Mouse (Mus musculus) forebrain, embryonic 14.5 days (tissue): ENCODE measurements around the gene Anapc16. TPM values are rescaled to one million over a fixed set of nuclear protein-coding genes. Genes with fewer than 3 reads are reported as not detected.

ENCODE experiments used
- ATAC-seq: fragments of 200-750 bp; cut with Nextera tagmentation; 2 replicates; pipeline ENCODE4 v1.8.0; 2017; ENCODE audit warnings: mild to moderate bottlenecking, moderate library complexity
- DNase-seq: peaks from one replicate; pipeline ENCODE4 v3.0.0-alpha.2; 2015; ENCODE audit warnings: low spot score
- H3K27ac ChIP-seq: fragments of 300-500 bp; sonication (generic); 2 replicates; pipeline ENCODE4 v1.5.1; 2014; ENCODE audit warnings: low read depth, mild to moderate bottlenecking, control low read depth, low read length, moderate library complexity
- H3K27me3 ChIP-seq: fragments of 300-500 bp; sonication (generic); replicated peaks from 2 replicates; pipeline ENCODE4 v1.6.1; 2014; ENCODE audit warnings: low read length, control low read depth, mixed read lengths; ENCODE audit not compliant: control insufficient read depth, insufficient read depth
- H3K36me3 ChIP-seq: fragments of 300-500 bp; sonication (generic); 2 replicates; pipeline ENCODE4 v1.6.1; 2014; ENCODE audit warnings: low read length, control low read depth; ENCODE audit not compliant: control insufficient read depth, insufficient read depth
- H3K4me1 ChIP-seq: fragments of 300-500 bp; sonication (generic); 2 replicates; pipeline ENCODE4 v1.6.1; 2014; ENCODE audit warnings: antibody characterized with exemption, low read length, control low read depth; ENCODE audit not compliant: control insufficient read depth, insufficient read depth
- H3K4me2 ChIP-seq: fragments of 300-500 bp; sonication (generic); 2 replicates; pipeline ENCODE4 v1.6.1; 2014; ENCODE audit warnings: mild to moderate bottlenecking, control low read depth, low read length
- H3K4me3 ChIP-seq: fragments of 300-500 bp; sonication (generic); 2 replicates; pipeline ENCODE4 v1.5.1; 2014; ENCODE audit warnings: low read depth, low read length, control low read depth
- H3K9ac ChIP-seq: fragments of 300-500 bp; sonication (generic); 2 replicates; pipeline ENCODE4 v1.6.1; 2014; ENCODE audit warnings: mild to moderate bottlenecking, low read length, control low read depth, moderate library complexity
- H3K9me3 ChIP-seq: fragments of 300-500 bp; sonication (generic); replicated peaks from 2 replicates; pipeline ENCODE4 v1.6.1; 2016; ENCODE audit warnings: low read length, control low read depth, mixed read lengths; ENCODE audit not compliant: control insufficient read depth
- WGBS: fragments of 180-500 bp; shearing (Covaris S2); extraction: QIAGEN DNeasy Blood & Tissue Kit; methylation state at CpG from one replicate; pipeline ENCODE4 v1.1.7; 2014; 5-methylcytosine and 5-hydroxymethylcytosine counted together
- polyA plus RNA-seq: library from polyadenylated mRNA; unstranded; fragments of >200 nt; fragmentation: Nextera tagmentation; extraction: Ambion mirVana; gene quantifications from 2 replicates; pipeline ENCODE4 v1.2.1, GENCODE M21; 2014

Anapc16 gene
- polyA plus RNA-seq, 1 experiment from 2014 or later, result 99.7 TPM

- no peak overlapping the region for H3K9ac ChIP-seq
- H3K36me3 ChIP-seq, result no peaks in the 10 kb centered on the region
- no peaks in the 10 kb centered on the region for H3K9me3 ChIP-seq
- H3K4me3 ChIP-seq, result no peak overlapping the region
- no peaks in the 10 kb centered on the region for H3K27me3 ChIP-seq
- H3K4me1 ChIP-seq, result peaks cover 19% of the 10 kb centered on the region
- H3K27ac ChIP-seq, result no peak overlapping the region
- 89% methylated on average over 8 of the region's 8 CpGs for WGBS
- ATAC-seq (no peak), DNase-seq (no peak)
- H3K4me2 ChIP-seq, result no peak overlapping the region
These were observed 28.6 kb upstream of the Anapc16 start for GRCm38 (mm10) chr10:60031562-60031961.

GRCm38 (mm10) chr10:60029387-60029786 is 26.5 kb upstream of the Anapc16 start:
- Histone ChIP-seq H3K4me3 (no peak overlapping the region), H3K36me3 (no peaks in the 10 kb centered on the region), H3K27me3 (no peaks in the 10 kb centered on the region), H3K9me3 (no peaks in the 10 kb centered on the region), H3K4me2 (no peak overlapping the region), H3K4me1 (peaks cover 19% of the 10 kb centered on the region), H3K27ac (no peak overlapping the region), H3K9ac (no peak overlapping the region)
- 63% methylated on average over 4 of the region's 4 CpGs for WGBS
- DNase-seq (no peak), ATAC-seq (no peak)

- H3K9ac ChIP-seq, result no peak overlapping the region
- peaks cover 19% of the 10 kb centered on the region for H3K4me1 ChIP-seq
- ATAC-seq (peak; percentile 54), DNase-seq (peak; percentile 80)
- H3K27ac ChIP-seq, result no peak overlapping the region
- H3K36me3 ChIP-seq, result no peaks in the 10 kb centered on the region
- no peaks in the 10 kb centered on the region for H3K27me3 ChIP-seq
- 22% methylated on average over 7 of the region's 7 CpGs for WGBS
- H3K4me3 ChIP-seq, result no peak overlapping the region
- no peak overlapping the region for H3K4me2 ChIP-seq
- H3K9me3 ChIP-seq, result no peaks in the 10 kb centered on the region
These were observed 26.0 kb upstream of the Anapc16 start for GRCm38 (mm10) chr10:60028979-60029378.

GRCm38 (mm10) chr10:60028181-60028580 is 25.2 kb upstream of the Anapc16 start:
- DNase-seq (no peak), ATAC-seq (no peak)
- peak overlapping the region; percentile 64 for H3K27ac ChIP-seq
- WGBS, result 68% methylated on average over 7 of the region's 7 CpGs
- H3K4me2 ChIP-seq, result no peak overlapping the region
- no peaks in the 10 kb centered on the region for H3K36me3 ChIP-seq
- no peaks in the 10 kb centered on the region for H3K27me3 ChIP-seq
- no peaks in the 10 kb centered on the region for H3K9me3 ChIP-seq
- H3K4me1 ChIP-seq, result peaks cover 19% of the 10 kb centered on the region
- H3K4me3 ChIP-seq, result no peak overlapping the region
- H3K9ac ChIP-seq, result no peak overlapping the region

DNA sequence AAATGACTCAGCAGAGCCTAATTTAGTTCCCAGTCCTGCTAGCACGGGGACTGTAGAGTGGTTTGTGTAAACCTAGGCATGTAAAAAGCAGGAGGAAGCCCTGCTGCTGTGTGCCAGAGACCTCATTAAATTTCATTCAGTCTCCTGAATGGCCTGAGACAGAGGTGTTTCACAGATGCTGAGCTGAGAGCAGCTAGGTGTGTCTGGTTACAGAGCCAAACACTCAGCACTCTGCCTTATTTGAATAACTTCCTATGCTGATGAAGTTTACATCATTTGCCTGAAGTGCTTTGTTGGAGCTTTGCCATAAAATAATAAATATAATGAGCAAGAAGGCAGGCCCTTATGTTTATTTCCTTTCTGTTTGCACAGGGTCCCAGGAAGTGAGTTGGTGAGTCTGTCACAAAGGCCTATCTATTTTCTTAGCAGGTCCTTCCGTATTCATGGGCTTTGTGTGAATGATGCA is 24.7 kb upstream of the Anapc16 start:
- no peaks in the 10 kb centered on the region for H3K27me3 ChIP-seq
- peaks cover 1% of the 10 kb centered on the region; the same call in 1 of the 2 replicates for H3K36me3 ChIP-seq
- 24% methylated on average over 2 of the region's 2 CpGs for WGBS
- peak; percentile 30; the same call in 1 of the 2 replicates for ATAC-seq
- H3K4me3 ChIP-seq, result no peak overlapping the region
- peaks cover 19% of the 10 kb centered on the region for H3K4me1 ChIP-seq
- H3K4me2 ChIP-seq, result no peak overlapping the region
- DNase-seq, result peak; percentile 64
- H3K9me3 ChIP-seq, result no peaks in the 10 kb centered on the region
- no peak overlapping the region for H3K9ac ChIP-seq
- H3K27ac ChIP-seq, result peak overlapping the region; percentile 64

DNA sequence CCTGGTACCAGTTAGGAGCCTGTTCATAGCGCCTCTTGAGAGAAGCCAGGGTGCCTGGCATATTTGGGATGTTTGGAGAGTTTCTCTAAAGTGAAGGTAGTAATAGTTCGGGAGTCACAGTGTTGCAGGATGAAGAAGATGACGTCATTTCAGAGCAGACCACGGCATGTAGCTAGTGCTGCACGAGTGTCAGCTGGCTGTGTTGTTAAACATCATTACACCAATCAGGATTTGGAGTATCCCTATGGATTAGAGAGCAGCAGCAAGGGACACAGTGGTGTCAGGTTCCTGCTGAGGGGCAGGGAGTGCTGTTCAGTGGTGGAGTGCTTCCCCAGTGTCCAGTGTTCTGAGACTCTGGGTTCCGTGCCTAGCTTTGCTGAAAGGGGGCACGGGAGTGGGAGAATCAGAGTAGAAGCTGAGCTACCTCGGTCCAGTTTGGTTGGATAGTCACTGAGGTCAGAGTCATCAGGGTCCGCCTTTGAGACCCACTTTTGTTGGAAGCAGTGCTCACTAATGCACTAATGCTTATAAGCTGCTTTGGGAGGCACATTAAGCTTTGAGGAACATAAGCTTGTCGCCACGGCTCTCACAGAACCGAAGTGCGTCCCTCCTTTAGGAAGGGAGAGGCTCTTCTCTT is 23.9 kb upstream of the Anapc16 start:
- H3K36me3 ChIP-seq, result peaks cover 9% of the 10 kb centered on the region
- no peaks in the 10 kb centered on the region for H3K27me3 ChIP-seq
- ATAC-seq (0 out of 2 replicates have a peak, but pooled peaks have one; percentile 10), DNase-seq (no peak)
- H3K9ac ChIP-seq, result no peak overlapping the region
- H3K9me3 ChIP-seq, result no peaks in the 10 kb centered on the region
- H3K4me1 ChIP-seq, result peaks cover 13% of the 10 kb centered on the region; the same call in 1 of the 2 replicates
- no peak overlapping the region for H3K4me3 ChIP-seq
- H3K4me2 ChIP-seq, result no peak overlapping the region
- no peak overlapping the region for H3K27ac ChIP-seq
- 31% methylated on average over 13 of the region's 13 CpGs for WGBS

DNA sequence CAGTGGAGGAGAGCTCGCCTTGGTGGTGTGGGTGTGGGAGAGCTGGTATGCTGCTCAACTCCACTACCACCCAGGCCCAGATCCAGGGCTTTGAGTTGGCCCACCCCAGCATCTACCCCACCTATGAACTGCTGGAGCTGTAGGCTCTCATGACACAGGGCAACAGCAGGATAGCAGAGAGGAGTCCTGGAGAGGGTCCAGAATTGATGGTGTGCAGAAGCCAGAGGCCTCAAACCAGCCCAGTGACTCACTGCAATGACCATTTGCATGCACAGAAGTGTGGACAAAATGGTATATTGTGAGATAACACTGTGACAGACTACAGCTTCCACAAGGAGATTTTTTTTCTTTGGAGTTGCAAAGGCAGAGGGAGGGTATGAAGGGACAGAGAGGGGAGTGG is 20.8 kb upstream of the Anapc16 start:
- peaks cover 9% of the 10 kb centered on the region; the same call in 1 of the 2 replicates for H3K4me1 ChIP-seq
- no peak overlapping the region for H3K4me3 ChIP-seq
- no peak overlapping the region for H3K4me2 ChIP-seq
- H3K36me3 ChIP-seq, result peaks cover 16% of the 10 kb centered on the region
- H3K27me3 ChIP-seq, result no peaks in the 10 kb centered on the region
- H3K9ac ChIP-seq, result no peak overlapping the region
- H3K27ac ChIP-seq, result no peak overlapping the region
- 100% methylated on average over 1 of the region's 1 CpGs for WGBS
- H3K9me3 ChIP-seq, result no peaks in the 10 kb centered on the region
- ATAC-seq, result no peak
- DNase-seq, result no peak

DNA sequence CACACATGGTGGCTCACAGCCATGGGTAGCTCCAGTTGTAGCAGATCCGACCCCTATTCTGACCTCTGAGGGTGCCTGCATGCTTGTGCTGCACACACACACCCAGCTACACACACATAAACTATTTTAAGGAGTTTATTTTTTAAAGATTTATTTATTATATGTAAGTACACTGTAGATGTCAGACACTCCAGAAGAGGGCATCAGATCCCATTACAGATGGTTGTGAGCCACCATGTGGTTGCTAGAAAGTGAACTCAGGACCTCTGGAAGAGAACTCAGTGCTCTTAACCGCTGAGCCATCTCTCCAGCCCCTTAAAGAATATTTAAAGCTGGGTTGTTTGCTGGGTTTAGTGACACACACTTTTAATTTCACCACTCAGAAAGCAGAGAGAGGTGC is 16.4 kb upstream of the Anapc16 start:
- Histone ChIP-seq H3K27ac (no peak overlapping the region), H3K9ac (no peak overlapping the region), H3K27me3 (no peaks in the 10 kb centered on the region), H3K9me3 (no peaks in the 10 kb centered on the region), H3K36me3 (peaks cover 39% of the 10 kb centered on the region), H3K4me1 (no peaks in the 10 kb centered on the region), H3K4me2 (no peak overlapping the region), H3K4me3 (no peak overlapping the region)
- DNase-seq, result no peak
- no peak for ATAC-seq
- 86% methylated on average over 2 of the region's 2 CpGs for WGBS

GRCm38 (mm10) chr10:60016223-60016622 is 13.3 kb upstream of the Anapc16 start:
- 91% methylated on average over 6 of the region's 6 CpGs for WGBS

More at GRCm38 (mm10) chr10:60016223-60016622, 13.3 kb upstream of the Anapc16 start:
- Histone ChIP-seq H3K9ac (no peak overlapping the region), H3K4me2 (no peak overlapping the region), H3K27ac (no peak overlapping the region), H3K9me3 (no peaks in the 10 kb centered on the region), H3K27me3 (no peaks in the 10 kb centered on the region), H3K4me1 (no peaks in the 10 kb centered on the region), H3K36me3 (peaks cover 43% of the 10 kb centered on the region), H3K4me3 (no peak overlapping the region)
- ATAC-seq (no peak), DNase-seq (no peak)
